Mouse (Mus musculus) skeletal muscle tissue, adult 2 months (tissue): ENCODE results near the gene Abca13.

Experiments used
- DNase-seq: peaks from one replicate; pipeline ENCODE4 v3.0.0-alpha.2; 2012; ENCODE audit warnings: low read depth, low spot score

The Abca13 gene

GRCm38 (mm10) chr11:9666648-9667255 lies 475.0 kb downstream of the Abca13 start:
- DNase-seq: no peak

GRCm38 (mm10) chr11:9669430-9669829 lies 477.7 kb downstream of the Abca13 start:
- DNase-seq: no peak

DNA sequence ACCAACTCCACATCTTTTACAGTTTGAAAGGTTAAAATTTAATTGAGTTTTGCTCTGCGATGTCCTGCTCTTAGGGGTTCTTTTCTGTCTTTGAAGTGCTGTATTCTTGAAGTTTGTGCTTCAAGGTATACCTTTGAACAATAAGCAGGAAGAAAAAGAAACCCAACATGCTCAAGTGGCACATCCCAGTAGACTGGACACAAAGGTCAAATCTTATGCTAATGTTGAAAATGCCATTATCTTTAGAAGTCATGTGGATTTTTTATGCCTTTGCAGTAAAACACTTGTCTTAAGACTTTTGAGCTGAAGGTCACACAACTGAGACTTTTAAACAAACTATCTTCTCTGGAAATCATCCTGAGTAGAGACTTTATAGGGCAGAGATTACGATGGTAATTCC lies 493.2 kb downstream of the Abca13 start:
- no peak for DNase-seq

DNA sequence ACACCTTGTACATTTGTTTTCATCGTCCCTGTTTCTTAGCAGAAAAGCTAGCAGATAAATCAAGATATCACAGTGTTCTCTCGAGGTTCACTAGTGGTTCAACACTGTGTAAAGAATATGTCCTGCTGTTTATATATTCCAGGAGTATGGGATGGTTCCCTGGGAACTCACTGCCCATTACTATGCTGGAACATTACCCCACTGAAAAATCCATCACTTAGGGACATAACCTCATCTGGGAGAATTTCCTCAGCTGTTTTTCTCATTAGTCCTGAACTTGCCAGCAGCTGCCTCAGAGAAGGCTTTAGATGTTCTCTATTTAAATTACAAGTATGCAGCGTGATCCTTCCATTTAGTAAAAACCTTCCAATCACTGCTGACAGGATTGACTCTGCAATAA lies 513.4 kb downstream of the Abca13 start:
- DNase-seq: no peak

DNA sequence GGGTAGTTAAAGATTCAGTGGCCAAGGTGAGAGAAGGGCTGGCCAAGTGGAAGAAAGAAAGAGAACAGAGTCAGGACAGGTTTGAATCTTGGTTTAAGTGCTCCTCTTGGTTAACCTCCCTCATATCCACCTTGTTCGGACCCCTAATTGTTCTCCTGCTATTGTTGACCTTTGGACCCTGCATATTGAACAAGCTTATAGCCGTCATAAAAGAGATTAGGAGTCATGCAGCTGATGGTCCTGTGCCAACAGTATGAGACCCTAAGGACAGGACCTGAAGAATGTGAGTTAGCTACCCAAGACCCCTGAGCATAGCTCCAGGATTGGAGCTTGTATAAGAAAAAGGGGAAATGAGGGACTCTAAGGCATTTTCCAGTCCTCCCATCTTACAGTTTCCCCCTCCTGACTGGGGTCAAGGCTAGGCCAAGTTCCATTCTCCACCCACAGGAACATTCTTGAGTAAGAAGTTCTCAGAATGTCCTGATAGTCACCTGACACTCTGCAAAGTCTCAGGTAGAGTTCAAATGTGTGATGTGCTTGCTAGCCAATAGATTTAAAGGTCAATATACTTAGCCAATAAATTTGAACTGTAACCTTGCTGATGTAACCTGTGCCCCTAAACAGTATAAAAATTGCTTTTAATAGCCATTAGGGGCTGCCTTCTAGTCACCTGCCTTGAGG lies 536.2 kb downstream of the Abca13 start:
- DNase-seq: no peak

GRCm38 (mm10) chr11:9731300-9731699 lies 539.6 kb downstream of the Abca13 start:
- no peak for DNase-seq
